Mouse (Mus musculus) ES-Bruce4 (cell line): ENCODE measurements at regions not wholly inside any gene's neighbourhood (a gene's known extent, or its start where the extent isn't known, plus 50 kb on each side); places are given as distances from the start of the nearest gene placed in this dataset.

Source experiments
- CTCF ChIP-seq: IDR thresholded peaks from one replicate; pipeline ENCODE4 v1.8.1; 2011; ENCODE audit warnings: low read depth, low read length
- EP300 ChIP-seq: IDR thresholded peaks from 2 replicates; pipeline ENCODE4 v1.6.1; 2011; ENCODE audit warnings: low read depth, low read length; ENCODE audit not compliant: insufficient read depth
- POLR2A ChIP-seq: IDR thresholded peaks from one replicate; pipeline ENCODE4 v1.8.1; 2011; ENCODE audit warnings: low read length; ENCODE audit not compliant: insufficient read depth

- TF ChIP-seq EP300 (no peak), CTCF (no peak), POLR2A (no peak)
Observed at GRCm38 (mm10) chr12:74792036-74792435, 385.1 kb downstream of the Kcnh5 start.
